Mouse (Mus musculus): Measurements from ENCODE around the gene Zdhhc7.

GRCm38 (mm10) chr8:120103916-120104315 lies 2.6 kb upstream of the Zdhhc7 start:
- no peak for TF ChIP-seq CTCF (IDR thresholded peaks at IDR 0.05; ENCODE audit: low read depth)
- TF ChIP-seq EP300 (IDR thresholded peaks at IDR 0.05; ENCODE audit: low read depth) = no peak

All from liver, postnatal 0 days (tissue).